In genomic region chr13:24613433-24613832, GRCm38 (mm10) we compare ENCODE assay signal across 16 mouse cellular contexts. TPM values are rescaled to one million over a fixed set of nuclear protein-coding genes. Genes with fewer than 3 reads are reported as not detected.
DNase-seq lines count a peak whose midpoint lies in the region; ATAC-seq lines count a peak whose summit lies in the region.
"Had no signal": no experiment of that assay in that cellular context is flagged by ENCODE, and none has a peak within 500 bp of the region (broad histone marks: within the 10 kb centered on the region; RNA-seq: fewer than 3 reads in every experiment).

No protein-coding gene starts in this region.

- WGBS in heart, embryonic 12.5 days = 68% methylated on average over 3 of the region's 3 CpGs
- WGBS in hindbrain, embryonic 16.5 days = 86% methylated on average over 3 of the region's 3 CpGs

- peak; percentile 90 for DNase-seq in heart, adult 11 months
- peak; percentile 84 for DNase-seq in T-cell, adult 2 months (ENCODE audit: low spot score)
- DNase-seq in liver = peak; percentile 32
- no peak for DNase-seq in adrenal gland, adult (ENCODE audit: inconsistent age in 2 of 2, low spot score in 1 of 2)
- DNase-seq in gastrocnemius, adult 8-10 months (ENCODE audit: low spot score in 2 of 2) = no peak
- DNase-seq: adrenal gland, adult 8-10 months; cerebellum, adult 11 months; right cerebral cortex, postnatal 25 days had no signal

- no peaks in the 10 kb centered on the region for H3K9me3 ChIP-seq in heart, embryonic 12.5 days (replicated peaks)
- no peaks in the 10 kb centered on the region for H3K9me3 ChIP-seq in hindbrain, embryonic 16.5 days (ENCODE audit: control insufficient read depth, low read length)
- H3K9me3 ChIP-seq: heart, embryonic 15.5 days; midbrain, embryonic 12.5 days; neural tube, embryonic 13.5 days had no signal

- no peak overlapping the region for H3K4me2 ChIP-seq in heart, embryonic 12.5 days
- no peak overlapping the region for H3K4me2 ChIP-seq in hindbrain, embryonic 16.5 days (ENCODE audit: low read length)
- H3K4me2 ChIP-seq: heart, embryonic 15.5 days; hindbrain, embryonic 14.5 days; midbrain, embryonic 12.5 days; neural tube, embryonic 13.5 days had no signal

- H3K4me1 ChIP-seq in heart, embryonic 12.5 days (replicated peaks) = peaks cover 22% of the 10 kb centered on the region
- H3K4me1 ChIP-seq in hindbrain, embryonic 16.5 days (ENCODE audit: control insufficient read depth, insufficient read depth, low read depth, low read length) = peaks cover 8% of the 10 kb centered on the region; the same call in 1 of the 2 replicates

- no peaks in the 10 kb centered on the region for H3K36me3 ChIP-seq in heart, embryonic 12.5 days
- H3K36me3 ChIP-seq in hindbrain, embryonic 16.5 days (ENCODE audit: control insufficient read depth, insufficient read depth, low read length) = no peaks in the 10 kb centered on the region
- H3K36me3 ChIP-seq: heart, embryonic 15.5 days; midbrain, embryonic 12.5 days; neural tube, embryonic 13.5 days had no signal

- no peak overlapping the region for H3K27ac ChIP-seq in heart, embryonic 12.5 days (ENCODE audit: poor library complexity, severe bottlenecking)
- no peak overlapping the region for H3K27ac ChIP-seq in hindbrain, embryonic 16.5 days (ENCODE audit: low read depth, low read length)
- H3K27ac ChIP-seq: heart, embryonic 15.5 days; hindbrain, embryonic 14.5 days; midbrain, embryonic 12.5 days; neural tube, embryonic 13.5 days had no signal

- no peak overlapping the region for H3K4me3 ChIP-seq in heart, embryonic 12.5 days
- H3K4me3 ChIP-seq in hindbrain, embryonic 16.5 days (ENCODE audit: low read length) = no peak overlapping the region
- H3K4me3 ChIP-seq: erythroblast, embryonic 14.5 days; heart, embryonic 15.5 days; midbrain, embryonic 12.5 days; neural tube, embryonic 13.5 days had no signal

- H3K9ac ChIP-seq in heart, embryonic 12.5 days = no peak overlapping the region
- H3K9ac ChIP-seq in hindbrain, embryonic 16.5 days (ENCODE audit: low read depth, low read length) = no peak overlapping the region
- H3K9ac ChIP-seq: heart, embryonic 15.5 days; hindbrain, embryonic 14.5 days; midbrain, embryonic 12.5 days; neural tube, embryonic 13.5 days had no signal

- no peak for ATAC-seq in heart, embryonic 12.5 days (ENCODE audit: insufficient number of reproducible peaks, low FRiP score)
- ATAC-seq in monocyte, adult 5-6 weeks (replicated peaks; ENCODE audit: insufficient number of reproducible peaks, low FRiP score, low TSS enrichment, poor library complexity, severe bottlenecking) = peak; percentile 52
- ATAC-seq in hindbrain, embryonic 16.5 days = no peak

- no peaks in the 10 kb centered on the region for H3K27me3 ChIP-seq in heart, embryonic 12.5 days (replicated peaks)
- no peaks in the 10 kb centered on the region for H3K27me3 ChIP-seq in hindbrain, embryonic 16.5 days (replicated peaks; ENCODE audit: control insufficient read depth, insufficient read depth, low read length)
- H3K27me3 ChIP-seq: heart, embryonic 15.5 days; neural tube, embryonic 13.5 days had no signal

RNA-seq across cellular contexts. Expression of gene Ripor2, which starts 31.4 kb away (rescaled TPM):
- 10.5 and 10.9 TPM in 2 replicates for polyA plus RNA-seq in heart, embryonic 12.5 days (2016; fragmentation: Nextera tagmentation; extraction: Ambion mirVana)
- total RNA-seq in monocyte, adult 5-6 weeks (2017) = 128 to 224 TPM (median 134 TPM) in 3 replicates
- 19.1 and 22.8 TPM in 2 replicates for polyA plus RNA-seq in hindbrain, embryonic 16.5 days (2015; fragmentation: Nextera tagmentation; extraction: Ambion mirVana)
- 1 to 10 TPM; 3.1 to 9.0 (median 4.5) TPM for total RNA-seq in gastrocnemius, adult 8-10 months (2022)

Comparison
In these comparisons a context has a peak if more than half of its experiments do, and no peak if none do; other contexts are left out.
1. DNase-seq: peak in heart, adult 11 months (single experiment), T-cell, adult 2 months (single experiment) and liver (single experiment); none in adrenal gland, adult (0 of 2) and gastrocnemius, adult 8-10 months (0 of 2).
2. RNA of gene Ripor2, which starts 31.4 kb away (total RNA-seq): 128 to 224 TPM in monocyte, adult 5-6 weeks; 3.1 to 9.0 TPM in gastrocnemius, adult 8-10 months; every median in the first group is over 10 times any median in the second.